Mouse (Mus musculus) testis, adult 2 months (tissue): ENCODE results near the gene Hs6st1.

Experiments
- CTCF ChIP-seq: fragments of 200-500 bp; IDR thresholded peaks from 2 replicates; pipeline ENCODE4 v1.5.1; 2012; ENCODE audit warnings: low read depth, mild to moderate bottlenecking, inconsistent platforms, low read length, moderate library complexity; ENCODE audit not compliant: control insufficient read depth, insufficient read depth, insufficient replicate concordance
- POLR2A ChIP-seq: fragments of 200-500 bp; IDR thresholded peaks from 2 replicates; pipeline ENCODE4 v1.6.1; 2012; ENCODE audit warnings: low read depth, mild to moderate bottlenecking, inconsistent platforms, low read length, moderate library complexity; ENCODE audit not compliant: control insufficient read depth

- TF ChIP-seq CTCF, result no peak
- no peak for TF ChIP-seq POLR2A
Observed at GRCm38 (mm10) chr1:36074968-36075367, 6.8 kb downstream of the Hs6st1 start.
